In genomic region chr15:95907337-95907736, GRCm38 (mm10) we compare ENCODE assay signal across 8 mouse cellular contexts.
DNase-seq lines count a peak whose midpoint lies in the region; ATAC-seq and TF ChIP-seq lines count a peak whose summit lies in the region.

No protein-coding gene starts in this region.

- H3K27me3 ChIP-seq in stomach, embryonic 14.5 days (ENCODE audit: control insufficient read depth, insufficient read depth, low read length) = no peaks in the 10 kb centered on the region
- no peaks in the 10 kb centered on the region for H3K27me3 ChIP-seq in stomach, postnatal 0 days (ENCODE audit: control insufficient read depth, insufficient read depth, low read length)
- H3K27me3 ChIP-seq in kidney, embryonic 16.5 days (ENCODE audit: insufficient read depth, low read length) = no peaks in the 10 kb centered on the region
- H3K27me3 ChIP-seq in embryonic facial prominence, embryonic 10.5 days (replicated peaks; ENCODE audit: low read depth, poor library complexity, severe bottlenecking) = no peaks in the 10 kb centered on the region

- peaks cover 14% of the 10 kb centered on the region; the same call in 1 of the 2 replicates for H3K4me1 ChIP-seq in stomach, embryonic 14.5 days (ENCODE audit: control insufficient read depth, insufficient read depth, low read length)
- no peaks in the 10 kb centered on the region; the same call in 1 of the 2 replicates for H3K4me1 ChIP-seq in stomach, postnatal 0 days (replicated peaks; ENCODE audit: control insufficient read depth, insufficient read depth)
- H3K4me1 ChIP-seq in kidney, embryonic 16.5 days (ENCODE audit: insufficient read depth, low read length) = peaks cover 44% of the 10 kb centered on the region
- H3K4me1 ChIP-seq in embryonic facial prominence, embryonic 10.5 days = no peaks in the 10 kb centered on the region

- no peak overlapping the region for H3K4me3 ChIP-seq in stomach, embryonic 14.5 days (ENCODE audit: low read depth, low read length)
- no peak overlapping the region for H3K4me3 ChIP-seq in stomach, postnatal 0 days (ENCODE audit: low read depth, low read length)
- H3K4me3 ChIP-seq in kidney, embryonic 16.5 days (ENCODE audit: low read length) = no peak overlapping the region
- H3K4me3 ChIP-seq in embryonic facial prominence, embryonic 10.5 days = no peak overlapping the region

- no peaks in the 10 kb centered on the region for H3K9me3 ChIP-seq in stomach, embryonic 14.5 days (ENCODE audit: control insufficient read depth, low read depth, low read length)
- H3K9me3 ChIP-seq in stomach, postnatal 0 days (ENCODE audit: control insufficient read depth, low read length) = no peaks in the 10 kb centered on the region
- no peaks in the 10 kb centered on the region for H3K9me3 ChIP-seq in kidney, embryonic 16.5 days (ENCODE audit: low read length)
- H3K9me3 ChIP-seq in embryonic facial prominence, embryonic 10.5 days = no peaks in the 10 kb centered on the region

- no peak for TF ChIP-seq EP300 in stomach, postnatal 0 days (optimal IDR thresholded peaks at IDR 0.05)

- H3K9ac ChIP-seq in stomach, embryonic 14.5 days (replicated peaks; ENCODE audit: low read depth, low read length) = no peak overlapping the region
- no peak overlapping the region for H3K9ac ChIP-seq in stomach, postnatal 0 days (ENCODE audit: low read length)
- no peak overlapping the region for H3K9ac ChIP-seq in kidney, embryonic 16.5 days (replicated peaks; ENCODE audit: low read length)

- 0 out of 2 replicates have a peak, but pooled peaks have one; percentile 16 for ATAC-seq in stomach, embryonic 14.5 days (ENCODE audit: insufficient number of reproducible peaks, insufficient read depth, low FRiP score, low read depth)
- ATAC-seq in stomach, postnatal 0 days (ENCODE audit: low FRiP score, low TSS enrichment) = no peak
- no peak for ATAC-seq in kidney, embryonic 16.5 days (ENCODE audit: low FRiP score, low TSS enrichment)

- H3K36me3 ChIP-seq in stomach, embryonic 14.5 days (ENCODE audit: control insufficient read depth, insufficient read depth, low read length) = no peaks in the 10 kb centered on the region
- peaks cover 2% of the 10 kb centered on the region; the same call in 1 of the 2 replicates for H3K36me3 ChIP-seq in stomach, postnatal 0 days (ENCODE audit: control insufficient read depth, insufficient read depth, low read length)
- no peaks in the 10 kb centered on the region for H3K36me3 ChIP-seq in kidney, embryonic 16.5 days (ENCODE audit: insufficient read depth, low read length)
- peaks cover 12% of the 10 kb centered on the region; the same call in 1 of the 2 replicates for H3K36me3 ChIP-seq in embryonic facial prominence, embryonic 10.5 days (replicated peaks)

- no peak for TF ChIP-seq CTCF in stomach, postnatal 0 days (IDR thresholded peaks at IDR 0.05; ENCODE audit: low read depth)

- H3K4me2 ChIP-seq in stomach, embryonic 14.5 days (replicated peaks; ENCODE audit: low read depth, low read length) = no peak overlapping the region
- H3K4me2 ChIP-seq in stomach, postnatal 0 days (replicated peaks; ENCODE audit: low read depth) = no peak overlapping the region
- no peak overlapping the region for H3K4me2 ChIP-seq in kidney, embryonic 16.5 days (replicated peaks; ENCODE audit: low read depth, low read length)

- DNase-seq in cerebellum, adult 18-20 months = peak; percentile 5 to 6
- no peak for DNase-seq in cerebellum, adult 9-10 months
- DNase-seq in stomach, postnatal 0 days (ENCODE audit: low spot score) = no peak
- peak; percentile 65 to 79 for DNase-seq in lung, adult 18-20 months
- peak; percentile 52 for DNase-seq in testis, postnatal 10 days (ENCODE audit: low spot score)
- DNase-seq in embryonic facial prominence, embryonic 10.5 days (ENCODE audit: low spot score) = no peak

- 61% methylated on average over 10 of the region's 10 CpGs for WGBS in stomach, embryonic 14.5 days
- WGBS in stomach, postnatal 0 days = 53% methylated on average over 10 of the region's 10 CpGs
- WGBS in kidney, embryonic 16.5 days = 38% methylated on average over 10 of the region's 10 CpGs
- WGBS in embryonic facial prominence, embryonic 10.5 days = 84% methylated on average over 10 of the region's 10 CpGs

- no peak overlapping the region; the same call in 1 of the 2 replicates for H3K27ac ChIP-seq in stomach, embryonic 14.5 days (ENCODE audit: low read length)
- no peak overlapping the region for H3K27ac ChIP-seq in stomach, postnatal 0 days (replicated peaks)
- H3K27ac ChIP-seq in kidney, embryonic 16.5 days (ENCODE audit: low read length) = peak overlapping the region; percentile 86; the same call in 1 of the 2 replicates
- H3K27ac ChIP-seq in embryonic facial prominence, embryonic 10.5 days (replicated peaks) = no peak overlapping the region; the same call in 1 of the 2 replicates

Comparison
In these comparisons a context has a peak if more than half of its experiments do, and no peak if none do; other contexts are left out.
1. DNase-seq: peak in cerebellum, adult 18-20 months (2 of 2), lung, adult 18-20 months (2 of 2) and testis, postnatal 10 days (single experiment); none in cerebellum, adult 9-10 months (single experiment), stomach, postnatal 0 days (single experiment) and embryonic facial prominence, embryonic 10.5 days (single experiment).